Mouse (Mus musculus) layer of hippocampus, adult 18-20 months (tissue): ENCODE results near the gene Xylt1. TPM values are rescaled to one million over a fixed set of nuclear protein-coding genes. Genes with fewer than 3 reads are reported as not detected.

Source experiments
- DNase-seq, 2 experiments: peaks; one replicate each; pipeline ENCODE4 v3.0.0; 2022; ENCODE audit warnings: low spot score in 2 of 2
- total RNA-seq, 2 experiments: library from RNA; stranded (reverse); gene quantifications; 2 replicates each; pipeline ENCODE4 v1.2.3; 2021

Xylt1 gene
- total RNA-seq, 2 experiments from 2014 or later: 45.0 to 46.7 TPM

DNA sequence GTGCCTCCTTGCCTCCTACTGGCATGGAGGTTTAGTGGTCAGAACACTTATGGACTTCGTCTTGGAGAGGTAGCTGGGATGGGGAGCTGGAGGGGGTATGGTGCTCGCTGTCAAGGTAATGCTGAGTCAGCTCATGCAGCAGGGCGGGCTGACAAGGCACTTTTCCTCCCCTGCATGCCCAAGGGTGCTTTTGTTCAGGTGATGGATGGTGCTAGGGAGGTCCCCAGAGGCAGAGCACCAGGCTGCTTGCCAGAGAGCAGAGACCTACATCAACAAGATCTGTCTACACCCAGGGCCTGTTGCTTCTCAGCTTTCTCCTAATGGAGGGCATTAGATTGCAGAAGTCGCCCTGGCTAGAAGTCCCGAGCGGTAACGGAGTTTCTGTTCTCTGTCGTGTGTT, 127.3 kb downstream of the Xylt1 start:
- no peak for DNase-seq

DNA sequence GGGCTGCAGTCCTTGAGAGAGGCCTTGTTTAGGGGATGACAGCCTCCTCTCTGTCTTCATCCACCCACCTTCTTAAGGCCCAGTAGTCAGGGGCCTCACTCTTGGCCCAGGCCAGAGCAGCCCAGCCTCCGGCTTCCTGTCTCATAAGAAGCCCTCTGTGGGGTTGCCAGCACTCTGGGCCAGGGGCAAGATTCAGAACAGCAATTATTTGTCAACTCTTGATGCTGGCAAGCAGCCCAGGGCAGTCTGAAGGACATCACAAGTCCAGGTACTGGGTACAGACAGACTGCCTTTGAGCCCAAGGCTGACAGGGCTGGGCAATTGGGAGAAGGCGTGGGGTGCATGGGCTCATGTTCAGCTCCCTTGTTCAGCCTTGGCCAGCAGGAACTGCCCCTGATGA, 129.3 kb downstream of the Xylt1 start:
- peak in 1 of 2 experiments; percentile 34 for DNase-seq

DNA sequence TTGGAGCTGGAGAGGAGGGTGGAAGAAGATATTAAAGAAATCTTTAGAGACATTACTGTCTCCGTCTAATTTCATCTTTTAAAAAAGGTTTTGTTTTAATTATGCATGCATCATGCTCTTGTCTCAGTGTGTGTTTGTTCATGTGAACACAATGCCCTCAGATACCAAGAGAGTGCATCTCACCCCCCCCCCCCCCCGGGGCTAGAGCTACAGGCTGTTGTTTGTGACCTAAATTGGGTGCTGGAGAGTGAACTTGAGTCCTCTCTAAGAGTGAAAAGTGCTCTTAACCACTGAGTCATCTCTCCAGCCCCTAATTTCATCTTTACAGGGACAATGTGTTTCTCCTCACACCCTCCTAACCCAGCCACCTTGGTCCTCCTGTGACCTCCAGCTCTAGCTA, 131.5 kb downstream of the Xylt1 start:
- DNase-seq: no peak

DNA sequence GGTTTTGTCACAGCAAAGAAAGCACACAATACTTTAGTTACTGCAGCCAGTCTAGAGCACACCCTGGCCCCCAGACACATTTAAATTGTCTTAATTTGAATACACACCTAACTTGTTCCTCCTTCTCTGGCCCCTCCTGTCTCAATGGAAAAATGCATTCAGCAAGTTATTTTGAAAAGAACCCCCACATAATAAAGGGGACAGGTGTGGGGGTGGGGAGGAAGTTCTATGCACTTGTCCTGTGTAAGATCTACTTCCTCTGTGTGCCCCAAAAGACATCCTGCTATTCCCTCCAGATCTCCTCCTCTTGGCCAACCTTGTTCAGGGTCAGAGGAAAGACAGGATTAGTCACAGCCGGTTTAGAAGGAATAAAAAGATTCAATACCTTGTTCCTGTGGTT, 135.0 kb downstream of the Xylt1 start:
- DNase-seq: no peak

DNA sequence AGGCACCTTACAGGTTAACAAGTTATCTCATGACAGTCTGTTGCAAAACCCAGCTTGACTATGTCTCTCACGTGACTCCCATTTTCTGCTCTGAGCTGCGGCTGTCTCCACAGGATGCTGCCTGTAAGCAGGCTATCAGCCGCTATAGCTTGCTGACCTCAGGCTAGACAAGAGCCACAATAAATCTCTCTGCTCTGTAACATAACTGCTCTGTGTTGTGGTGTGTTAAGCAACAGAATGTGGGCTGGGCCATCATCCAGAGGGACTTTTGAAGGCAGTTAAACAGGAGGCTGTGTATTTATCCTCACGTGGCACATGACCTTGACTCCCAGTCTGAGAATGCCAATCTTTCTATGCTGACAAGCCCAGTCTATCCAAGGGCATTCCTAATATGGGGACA, 136.1 kb downstream of the Xylt1 start:
- no peak for DNase-seq

DNA sequence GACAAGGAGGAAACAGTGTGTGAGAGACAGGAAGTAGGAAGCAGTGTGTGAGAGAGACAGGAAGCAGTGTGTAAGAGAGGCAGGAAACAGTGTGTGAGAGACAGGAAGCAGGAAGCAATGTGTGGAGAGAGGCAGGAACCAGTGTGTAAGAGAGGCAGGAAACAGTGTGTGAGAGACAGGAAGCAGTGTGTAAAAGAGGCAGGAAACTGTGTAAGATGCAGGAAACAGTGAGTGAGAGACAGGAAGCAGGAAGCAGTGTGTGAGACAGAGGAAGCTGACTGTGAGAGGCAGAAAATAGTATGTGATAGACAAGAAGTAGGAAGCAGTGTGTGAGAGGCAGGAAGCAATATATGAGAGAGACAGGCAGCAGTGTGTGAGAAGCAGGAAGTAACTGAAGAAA, 140.6 kb downstream of the Xylt1 start:
- DNase-seq: no peak

DNA sequence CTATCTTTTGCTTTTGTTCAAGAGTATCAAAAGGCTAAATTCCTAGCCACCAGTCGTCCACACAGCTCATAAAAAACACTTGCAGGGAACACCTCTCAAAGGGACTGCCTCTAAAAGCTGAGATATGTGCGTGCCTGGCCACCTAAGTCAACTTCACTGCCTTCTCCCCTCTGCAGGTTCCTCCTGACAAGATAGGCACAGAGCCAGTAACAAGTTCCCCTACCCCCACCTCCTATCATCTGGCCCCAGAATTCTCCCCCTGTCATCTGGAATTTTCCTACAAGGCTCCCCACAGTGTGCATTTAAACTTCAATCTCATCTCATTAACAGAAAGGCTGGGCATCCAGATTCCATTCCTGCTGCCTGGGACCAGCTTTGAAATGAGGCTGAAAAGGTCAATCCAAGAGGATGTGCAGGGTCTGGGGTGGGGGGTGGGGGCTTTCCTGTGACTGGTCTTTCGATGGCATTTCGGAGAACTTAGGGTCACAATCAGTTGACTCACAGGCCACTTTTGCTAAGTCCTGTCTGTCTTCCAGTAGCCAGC, 141.4 kb downstream of the Xylt1 start:
- DNase-seq: no peak

DNA sequence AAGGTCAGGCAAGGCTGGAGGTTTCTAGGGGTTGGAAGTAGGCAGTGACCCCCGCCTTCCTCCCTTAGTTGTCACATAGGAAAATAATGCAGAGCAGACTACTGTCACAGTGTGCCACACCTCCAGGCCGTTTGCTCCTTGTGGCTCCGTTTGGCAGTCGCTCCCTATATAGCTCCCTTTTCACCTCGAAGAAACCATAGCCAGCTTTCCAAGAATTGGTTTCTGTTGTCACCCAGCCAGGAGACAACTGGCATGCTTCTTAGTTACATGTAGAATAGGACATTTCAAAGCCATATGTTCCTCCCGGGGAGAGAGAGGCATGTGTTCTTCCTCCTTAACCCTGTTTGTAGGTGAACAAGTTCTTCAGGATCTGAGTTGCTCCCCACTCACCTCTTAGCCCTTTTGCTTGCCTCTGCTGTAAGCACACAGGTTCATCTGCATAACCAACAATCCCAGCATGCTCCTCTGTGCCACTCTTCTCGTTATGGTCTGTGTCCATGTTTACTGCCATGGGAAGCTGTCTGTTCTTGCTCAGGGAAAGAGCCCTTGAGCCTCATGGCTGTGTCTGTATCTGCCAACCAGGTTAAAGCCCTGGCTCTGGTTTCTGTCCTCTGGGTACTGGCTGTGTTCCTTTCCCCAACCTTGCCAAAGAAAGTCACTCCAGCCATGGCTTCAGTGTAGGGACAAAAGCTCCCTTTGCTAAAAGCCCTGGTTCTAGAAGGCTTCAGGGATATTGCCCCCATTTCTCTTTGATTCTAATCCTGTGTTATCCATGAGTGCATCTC, 143.8 kb downstream of the Xylt1 start:
- DNase-seq: peak in 1 of 2 experiments; percentile 29

DNA sequence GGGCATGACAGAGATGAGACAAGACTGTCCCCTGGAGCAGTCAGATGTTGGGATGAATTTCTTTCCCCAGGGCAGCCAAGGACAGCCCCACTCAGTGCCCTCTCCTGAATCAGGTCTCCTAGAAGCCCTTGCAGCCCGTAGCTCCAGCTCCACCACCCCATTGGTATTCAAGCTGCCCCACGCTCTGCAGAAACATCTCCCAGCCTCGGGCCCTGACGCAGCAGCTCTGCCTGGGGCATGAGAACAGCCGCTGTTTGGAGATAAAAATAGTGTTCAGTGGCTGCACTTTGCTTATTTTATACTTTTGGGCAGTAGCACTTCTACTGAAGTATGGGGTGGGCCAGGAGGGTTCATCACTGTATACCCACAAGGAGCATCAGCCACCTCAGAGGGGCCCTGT, 144.9 kb downstream of the Xylt1 start:
- no peak for DNase-seq

DNA sequence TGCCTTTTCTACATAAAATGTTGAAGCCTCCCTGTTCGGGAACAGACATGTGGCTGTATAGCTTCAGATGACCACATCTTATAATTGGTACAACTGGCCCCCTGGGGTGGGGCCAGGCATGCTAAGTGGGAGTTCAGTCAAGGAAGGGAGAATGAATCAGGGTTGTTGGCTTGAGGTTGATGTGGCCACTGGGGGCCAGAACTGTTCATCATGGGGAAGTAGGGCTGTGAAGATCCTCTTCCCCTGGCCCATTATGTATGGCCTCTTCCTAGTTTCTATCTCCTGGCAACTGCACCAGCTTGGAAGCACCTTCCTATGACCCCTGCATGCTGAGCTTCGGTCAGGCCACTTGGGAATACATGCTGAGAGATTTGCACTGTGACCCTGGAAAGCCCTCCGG, 145.8 kb downstream of the Xylt1 start:
- no peak for DNase-seq

DNA sequence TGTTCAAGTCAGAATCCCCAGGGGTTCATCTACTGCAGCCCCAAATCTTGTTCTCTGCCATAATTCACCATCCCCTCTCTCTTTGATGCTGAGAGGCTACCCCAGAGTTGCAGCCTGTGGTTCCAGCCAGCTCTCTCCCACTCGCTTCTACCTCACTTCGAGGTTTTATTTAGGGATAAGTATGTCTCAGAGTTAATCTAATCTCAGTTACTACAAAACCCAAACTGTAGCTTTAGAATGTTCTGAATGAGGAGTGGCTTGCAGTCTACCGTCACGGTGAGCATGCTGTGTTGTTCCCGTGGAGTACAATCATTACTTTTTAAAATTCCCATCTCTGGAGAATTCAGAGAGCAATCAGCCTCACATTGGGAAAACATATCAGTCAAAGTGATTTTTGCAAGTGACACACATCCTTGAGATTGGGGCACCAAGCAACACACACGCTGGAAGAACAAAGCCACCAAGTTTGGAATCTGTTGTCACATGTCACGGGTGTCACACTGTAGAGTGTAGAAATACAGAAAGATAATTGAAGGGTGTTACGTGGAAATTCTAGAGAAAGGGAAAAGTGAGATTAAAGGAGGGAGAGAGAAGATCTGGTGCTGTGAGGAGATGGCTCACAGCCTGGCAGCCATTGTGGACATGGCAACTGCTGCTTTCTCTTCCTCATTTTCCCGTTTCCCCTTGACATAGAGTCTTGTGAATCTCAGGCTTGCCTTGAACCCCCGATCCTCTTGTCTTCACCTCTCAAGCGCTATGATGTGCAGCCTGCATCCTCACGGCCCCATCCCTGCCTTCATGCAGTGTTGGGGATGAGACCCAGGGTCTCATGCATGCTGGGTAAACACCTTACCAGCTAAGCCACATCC, 149.2 kb downstream of the Xylt1 start:
- no peak for DNase-seq

DNA sequence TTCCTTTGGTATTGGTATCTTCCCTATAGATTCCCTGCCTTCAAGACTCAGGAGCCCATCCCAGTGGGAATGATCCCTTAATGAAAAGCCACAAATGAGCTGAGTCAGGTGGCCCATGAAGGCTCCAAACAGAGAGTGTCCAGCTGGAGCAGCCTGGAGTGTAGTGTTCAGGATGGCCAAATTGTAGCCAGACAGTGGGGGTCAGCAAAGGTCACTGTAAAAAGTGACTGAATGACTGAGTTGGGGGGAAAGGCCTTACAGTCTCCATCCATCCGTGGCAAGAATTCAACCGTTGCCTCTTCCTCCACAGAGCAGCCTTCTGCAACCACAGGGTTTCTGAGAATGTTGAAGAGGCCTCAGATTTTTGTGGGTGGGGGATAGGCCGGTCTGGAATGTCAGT, 151.9 kb downstream of the Xylt1 start:
- DNase-seq: no peak

DNA sequence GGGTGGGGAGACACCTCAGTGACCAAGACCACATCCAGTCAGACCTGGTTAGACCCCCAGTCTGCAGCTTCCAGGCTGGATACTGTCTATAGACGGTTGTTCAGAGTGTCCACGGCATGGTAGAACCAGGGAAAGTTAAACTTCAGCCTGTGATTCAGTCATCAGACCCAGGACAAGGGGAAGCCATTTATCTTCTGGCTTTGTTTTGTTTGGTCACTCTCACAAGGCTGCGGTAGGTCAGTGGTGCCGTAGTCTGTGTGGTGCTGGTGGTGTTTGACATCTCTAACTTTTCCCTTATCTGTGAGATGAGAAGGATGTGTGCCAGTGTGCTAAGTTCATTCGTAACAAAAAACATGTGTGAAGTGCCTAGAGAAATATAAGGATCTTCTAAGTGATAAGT, 152.4 kb downstream of the Xylt1 start:
- DNase-seq: no peak

DNA sequence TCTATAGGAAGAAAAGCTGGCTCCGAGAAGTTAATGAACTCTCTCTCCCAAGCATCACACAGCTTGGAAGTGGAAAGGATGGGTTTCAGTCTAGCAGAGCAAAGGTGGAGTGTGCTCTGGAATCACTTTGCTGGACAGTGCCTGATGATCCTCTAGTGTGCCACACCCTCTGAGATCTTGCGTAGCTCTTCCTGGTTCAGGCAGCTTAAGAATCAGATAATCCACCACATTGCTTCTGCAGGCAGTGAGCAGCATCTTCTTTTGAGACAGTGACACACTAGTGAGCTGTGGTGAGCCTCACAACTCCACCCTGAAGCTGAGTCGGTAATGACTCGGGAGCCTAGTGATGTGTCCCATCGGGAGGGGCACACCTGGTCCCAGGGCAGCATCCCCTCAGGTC, 159.2 kb downstream of the Xylt1 start:
- no peak for DNase-seq

DNA sequence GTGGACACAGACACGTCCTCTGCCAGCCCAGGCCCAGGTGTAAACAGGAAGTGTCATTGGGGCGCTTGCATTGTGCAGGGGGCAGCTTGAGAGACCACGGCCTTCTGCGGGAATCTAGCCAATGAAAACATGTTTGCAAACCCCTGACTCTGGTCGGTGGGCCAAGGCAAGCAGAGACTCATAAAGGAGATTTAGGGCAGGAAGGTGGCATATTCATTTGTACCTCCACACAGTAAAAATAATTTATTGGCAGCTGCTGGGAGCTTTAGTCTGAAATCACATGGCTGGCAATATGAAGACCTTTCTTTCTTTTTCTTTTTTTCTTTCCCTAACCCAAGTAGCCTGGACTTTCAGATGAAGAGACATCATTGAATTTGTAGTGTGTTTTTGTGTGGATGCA, 159.6 kb downstream of the Xylt1 start:
- DNase-seq: no peak

DNA sequence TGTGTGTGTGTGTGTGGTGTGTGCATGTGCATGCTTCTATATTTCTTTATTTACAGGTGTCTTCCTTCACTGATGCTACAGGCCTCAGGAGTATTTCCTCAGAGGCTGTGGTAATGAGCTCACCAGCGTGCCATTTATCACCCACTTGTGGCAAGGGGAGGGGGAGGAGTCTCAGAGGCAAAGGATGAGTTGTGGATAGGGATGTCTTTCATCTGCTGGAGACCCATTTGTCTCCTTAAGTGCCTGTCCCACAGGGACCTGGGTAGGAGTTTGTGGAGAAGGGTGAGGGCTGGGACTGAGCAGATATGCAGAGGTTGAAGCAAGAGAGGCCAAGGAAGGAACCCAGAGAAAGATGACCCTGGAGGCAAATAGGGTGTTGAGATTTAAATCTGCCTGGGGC, 160.3 kb downstream of the Xylt1 start:
- no peak for DNase-seq

DNA sequence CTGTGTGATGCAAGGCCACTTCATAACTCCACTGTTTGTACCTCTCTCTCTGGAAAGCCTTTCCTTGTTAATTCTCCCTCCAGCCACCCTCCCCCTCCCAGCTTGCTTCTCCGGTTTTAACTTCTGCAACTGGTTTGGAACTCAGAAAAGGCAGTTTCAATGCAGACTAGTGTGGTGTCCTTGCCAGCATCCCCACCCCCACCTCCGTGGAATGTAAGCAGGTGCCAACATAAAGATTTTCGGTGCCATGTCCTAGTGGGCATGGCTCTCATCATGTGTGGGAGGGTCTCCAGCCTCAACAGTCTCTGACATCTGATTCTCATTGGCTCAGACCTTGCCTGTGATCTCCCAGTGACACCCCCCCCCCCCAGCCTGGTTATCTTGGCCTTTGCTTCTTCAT, 160.9 kb downstream of the Xylt1 start:
- no peak for DNase-seq

DNA sequence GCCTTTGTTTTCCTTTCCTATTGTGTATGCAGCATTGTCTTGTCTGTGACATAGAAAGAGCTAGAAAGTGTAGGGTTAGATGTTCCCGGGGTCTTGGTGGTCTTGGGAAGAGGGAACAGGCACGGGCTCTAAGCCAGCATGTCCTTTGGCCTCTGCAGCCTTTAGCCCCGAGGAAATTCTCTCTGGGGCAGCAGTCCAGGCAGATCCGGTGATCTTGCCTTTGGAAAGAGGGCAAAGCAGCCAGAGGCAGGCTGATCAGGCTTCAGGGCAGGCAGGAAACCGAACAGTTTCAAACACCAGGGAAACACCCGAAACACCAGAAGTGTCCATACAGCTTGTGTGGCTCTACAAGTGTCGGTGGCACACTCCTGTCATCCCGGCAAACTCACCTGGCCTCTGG, 162.3 kb downstream of the Xylt1 start:
- DNase-seq: no peak

DNA sequence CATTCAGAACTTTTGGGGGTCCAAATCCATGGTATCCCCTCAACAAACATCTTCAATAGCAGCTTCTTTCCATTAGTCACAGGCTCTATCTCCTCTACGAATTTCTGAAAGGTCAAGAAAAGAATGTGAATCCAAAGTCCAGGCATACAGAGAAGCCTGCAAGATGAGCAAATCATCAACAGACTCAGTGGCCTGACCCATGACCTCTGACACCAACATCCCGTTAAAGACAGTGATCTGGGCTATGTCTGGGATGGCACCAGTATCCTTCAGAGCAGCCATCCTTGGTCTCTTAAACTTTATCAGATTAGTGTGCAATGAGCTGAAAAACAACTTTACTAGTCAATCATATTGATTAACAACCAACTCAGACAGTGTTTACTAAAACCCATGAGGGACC, 163.3 kb downstream of the Xylt1 start:
- DNase-seq: no peak

DNA sequence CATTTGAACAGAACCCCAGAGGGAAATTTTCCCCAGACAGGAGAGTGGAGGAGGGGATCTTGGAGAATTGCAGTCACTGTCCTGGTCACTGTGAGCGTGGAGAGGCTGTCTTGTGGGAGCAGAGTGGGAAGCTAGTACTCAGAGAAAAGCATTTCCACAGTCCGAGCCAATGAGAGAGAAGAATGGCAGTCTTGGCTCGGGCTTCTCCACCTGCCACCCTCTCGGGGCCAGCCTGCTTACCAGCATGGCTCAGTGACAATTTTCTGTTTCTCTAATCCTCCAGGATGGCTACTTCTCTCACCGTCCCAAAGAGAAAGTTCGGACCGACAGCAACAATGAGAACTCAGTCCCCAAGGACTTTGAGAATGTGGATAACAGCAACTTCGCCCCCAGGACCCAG, 167.5 kb downstream of the Xylt1 start:
- no peak for DNase-seq

DNA sequence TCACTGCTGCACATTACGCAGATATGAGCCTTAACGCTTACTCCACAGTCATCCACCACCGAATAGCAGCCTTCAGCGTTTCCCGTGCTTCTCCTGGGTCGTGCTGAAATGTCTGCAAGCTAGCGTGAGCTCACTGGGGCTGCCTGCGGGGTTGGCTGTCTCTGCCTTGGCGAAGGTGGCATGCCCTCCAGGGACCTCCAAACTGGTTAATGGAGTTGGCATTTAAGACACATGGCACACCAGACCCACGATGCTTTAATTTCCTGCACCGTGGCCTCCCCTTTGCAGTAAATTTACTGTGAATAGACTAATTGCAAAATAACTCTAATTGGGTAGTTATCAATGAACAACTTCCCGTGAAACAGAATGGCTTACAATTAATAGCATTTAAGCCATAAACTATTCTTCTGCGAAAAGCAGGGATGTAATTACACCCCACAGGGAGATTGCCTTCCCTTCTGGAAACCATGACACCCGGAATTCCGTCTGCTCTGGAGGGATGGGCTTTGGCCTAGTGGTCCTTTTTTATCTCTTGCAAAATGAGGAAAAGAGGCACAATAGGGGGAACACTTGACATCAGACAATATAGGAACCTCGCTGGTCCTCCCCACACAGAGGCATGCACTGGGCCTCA, 170.3 kb downstream of the Xylt1 start:
- DNase-seq: no peak

DNA sequence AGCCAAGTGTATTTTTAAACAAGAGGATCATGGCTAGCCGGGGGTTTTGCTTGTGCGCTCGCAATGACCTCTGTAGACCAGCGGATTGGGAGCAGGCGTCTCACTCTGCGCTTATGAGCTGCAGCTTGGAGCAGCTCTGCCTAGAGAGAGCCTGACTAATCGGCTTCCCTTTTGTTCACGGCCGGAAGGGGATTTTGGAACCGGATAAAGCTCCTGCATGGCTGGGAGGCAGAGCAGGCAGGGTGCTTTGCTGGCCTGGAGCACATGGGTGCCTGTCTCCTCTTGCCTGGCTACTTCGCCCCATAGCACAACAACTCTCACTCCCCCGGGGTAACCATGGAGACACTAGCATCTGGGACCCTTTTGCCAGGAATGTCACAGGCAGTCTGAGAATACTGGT, 172.4 kb downstream of the Xylt1 start:
- peak in 1 of 2 experiments; percentile 45 for DNase-seq
